Mouse (Mus musculus) lung, postnatal 14 days (tissue): ENCODE data around the gene Cd300ld4.
"Not testable (repeated sequence)": the region's sequence is repeated elsewhere in the genome, so short reads cannot be mapped to it uniquely, and the experiment has no call there.

Experiments
- DNase-seq: peaks from one replicate; pipeline ENCODE4 v3.0.0; 2021

Cd300ld4 gene

GRCm38 (mm10) chr11:115026912-115027311, at the start of gene Cd300ld4:
TSS of gene Cd300ld4 (minus strand) at chr11:115027012.
- DNase-seq: not testable (repeated sequence)

GRCm38 (mm10) chr11:115075859-115076258, 49.0 kb upstream of the Cd300ld4 start:
- DNase-seq: no peak

- DNase-seq: no peak
Measured at GRCm38 (mm10) chr11:115075407-115075806, 48.6 kb upstream of the Cd300ld4 start.

- DNase-seq: no peak
Measured at GRCm38 (mm10) chr11:115073002-115073401, 46.2 kb upstream of the Cd300ld4 start.

GRCm38 (mm10) chr11:115071631-115072294, 45.0 kb upstream of the Cd300ld4 start:
- DNase-seq: peak; percentile 49

- no peak for DNase-seq
Measured at GRCm38 (mm10) chr11:115071015-115071551, 44.3 kb upstream of the Cd300ld4 start.

GRCm38 (mm10) chr11:115066768-115067167, 40.0 kb upstream of the Cd300ld4 start:
- DNase-seq: no peak

- DNase-seq: no peak
Measured at GRCm38 (mm10) chr11:115062077-115062476, 35.3 kb upstream of the Cd300ld4 start, which contains the start of gene Cd300e. TSS of gene Cd300e (minus strand) at chr11:115062177.

- DNase-seq: no peak
Measured at GRCm38 (mm10) chr11:115059797-115060196, 33.0 kb upstream of the Cd300ld4 start.

- no peak for DNase-seq
Measured at GRCm38 (mm10) chr11:115058701-115059100, 31.9 kb upstream of the Cd300ld4 start.

- DNase-seq: no peak
Measured at GRCm38 (mm10) chr11:115054537-115054936, 27.7 kb upstream of the Cd300ld4 start.

- no peak for DNase-seq
Measured at GRCm38 (mm10) chr11:115052991-115053390, 26.2 kb upstream of the Cd300ld4 start.

- peak; percentile 62 for DNase-seq
Measured at GRCm38 (mm10) chr11:115052206-115052605, 25.4 kb upstream of the Cd300ld4 start.

- no peak for DNase-seq
Measured at GRCm38 (mm10) chr11:115049282-115049895, 22.6 kb upstream of the Cd300ld4 start.

- no peak for DNase-seq
Measured at GRCm38 (mm10) chr11:115048259-115048658, 21.4 kb upstream of the Cd300ld4 start, which contains the start of gene Cd300ld3. TSS of gene Cd300ld3 (minus strand) at chr11:115048409.

GRCm38 (mm10) chr11:115037669-115038068, 10.9 kb upstream of the Cd300ld4 start, which contains the start of gene Cd300ld5:
TSS of gene Cd300ld5 (minus strand) at chr11:115037769.
- DNase-seq: not testable (repeated sequence)

GRCm38 (mm10) chr11:115016093-115016492, 10.7 kb downstream of the Cd300ld4 start, which contains the start of gene Cd300ld2:
TSS of gene Cd300ld2 (minus strand) at chr11:115016193.
- not testable (repeated sequence) for DNase-seq

GRCm38 (mm10) chr11:115004070-115004469, 22.7 kb downstream of the Cd300ld4 start:
- DNase-seq: no peak

- no peak for DNase-seq
Measured at GRCm38 (mm10) chr11:115001474-115002040, 25.3 kb downstream of the Cd300ld4 start, which contains the start of gene Cd300c2. TSS of gene Cd300c2 (minus strand) at chr11:115001880.

GRCm38 (mm10) chr11:114989793-114990192, 37.0 kb downstream of the Cd300ld4 start, which contains the start of gene Cd300ld:
TSS of gene Cd300ld (minus strand) at chr11:114989922.
- no peak for DNase-seq

- no peak for DNase-seq
Measured at GRCm38 (mm10) chr11:114981866-114982265, 44.9 kb downstream of the Cd300ld4 start.

GRCm38 (mm10) chr11:114972726-114973125, 54.1 kb downstream of the Cd300ld4 start:
- no peak for DNase-seq
